Mouse (Mus musculus) liver, adult 2 months (tissue): ENCODE measurements around the gene Gm9944. TPM values are rescaled to one million over a fixed set of nuclear protein-coding genes. Genes with fewer than 3 reads are reported as not detected.

ENCODE experiments used
- DNase-seq: peaks from one replicate; pipeline ENCODE4 v3.0.0-alpha.2; 2011; ENCODE audit warnings: low read depth, low spot score; ENCODE audit errors: extremely low read depth
- H3K27ac ChIP-seq: fragments of 200-500 bp; replicated peaks from 2 replicates; pipeline ENCODE4 v1.5.1; 2012; ENCODE audit warnings: low read depth, mild to moderate bottlenecking, control low read depth, inconsistent platforms, low read length; ENCODE audit not compliant: insufficient read depth
- H3K27me3 ChIP-seq: fragments of 200-500 bp; 2 replicates; pipeline ENCODE4 v1.6.1; 2012; ENCODE audit warnings: mild to moderate bottlenecking, moderate library complexity, low read length, inconsistent platforms; ENCODE audit not compliant: control insufficient read depth, insufficient read depth
- H3K36me3 ChIP-seq: fragments of 200-500 bp; 2 replicates; pipeline ENCODE4 v1.6.1; 2012; ENCODE audit warnings: low read length, inconsistent platforms; ENCODE audit not compliant: control insufficient read depth, insufficient read depth
- H3K4me1 ChIP-seq: fragments of 200-500 bp; 2 replicates; pipeline ENCODE4 v1.6.1; 2011; ENCODE audit warnings: low read length; ENCODE audit not compliant: control insufficient read depth, insufficient read depth
- H3K4me3 ChIP-seq: fragments of 200-500 bp; 2 replicates; pipeline ENCODE4 v1.5.1; 2011; ENCODE audit warnings: low read depth, mild to moderate bottlenecking, control low read depth, low read length, moderate library complexity; ENCODE audit not compliant: insufficient read depth
- H3K79me2 ChIP-seq: fragments of 200-500 bp; 2 replicates; pipeline ENCODE4 v1.6.1; 2012; ENCODE audit warnings: inconsistent platforms, mild to moderate bottlenecking, low read length, moderate library complexity; ENCODE audit not compliant: control insufficient read depth, insufficient read depth
- H3K9ac ChIP-seq: fragments of 200-500 bp; 2 replicates; pipeline ENCODE4 v1.6.1; 2012; ENCODE audit warnings: low read depth, mild to moderate bottlenecking, control low read depth, inconsistent platforms, low read length
- CTCF ChIP-seq: fragments of 200-500 bp; IDR thresholded peaks from 2 replicates; pipeline ENCODE4 v1.5.1; 2011; ENCODE audit warnings: low read depth, low read length, control low read depth
- POLR2A ChIP-seq: fragments of 200-500 bp; IDR thresholded peaks from 2 replicates; pipeline ENCODE4 v1.6.1; 2011; ENCODE audit warnings: low read length, control low read depth; ENCODE audit not compliant: insufficient read depth; ENCODE audit errors: extremely low read depth
- WGBS: fragments of 180-500 bp; shearing (Covaris S2); methylation state at CpG from one replicate; pipeline ENCODE4 v1.1.7; 2018; 5-methylcytosine and 5-hydroxymethylcytosine counted together
- polyA plus RNA-seq: library from polyadenylated mRNA; depleted of rRNA; stranded (reverse); fragments of >200 nt; gene quantifications from 2 replicates; pipeline ENCODE4 v1.2.3, GENCODE M21; 2012
- total RNA-seq: library from RNA; depleted of rRNA; stranded (reverse); fragments of >200 nt; gene quantifications from 2 replicates; pipeline ENCODE4 v1.2.3, GENCODE M21; 2014

The Gm9944 gene
- total and polyA plus RNA-seq, 2 experiments = not detected

DNA sequence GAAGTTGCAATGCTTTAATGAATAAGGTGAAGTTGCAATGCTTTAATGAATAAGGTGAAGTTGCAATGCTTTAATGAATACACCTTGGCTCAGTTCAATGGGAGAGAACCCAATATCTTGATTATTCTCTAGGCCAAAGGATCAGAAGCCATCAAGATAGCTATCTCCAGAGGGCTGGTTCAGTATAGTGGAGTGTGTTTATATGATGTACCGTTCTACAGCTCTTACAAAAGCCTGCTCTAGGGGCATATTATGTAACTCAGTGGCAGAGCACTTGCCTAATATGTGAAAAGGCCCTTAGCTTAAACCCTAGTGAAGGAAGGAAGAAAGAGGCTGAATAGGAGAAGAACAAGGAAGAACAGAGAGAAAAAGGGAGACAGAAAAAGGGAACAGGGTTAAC, 11.5 kb downstream of the Gm9944 start:
- Histone ChIP-seq H3K79me2 (no peaks in the 10 kb centered on the region), H3K27me3 (no peaks in the 10 kb centered on the region), H3K4me1 (no peaks in the 10 kb centered on the region), H3K27ac (no peak overlapping the region), H3K9ac (no peak overlapping the region), H3K4me3 (no peak overlapping the region), H3K36me3 (no peaks in the 10 kb centered on the region)
- WGBS = 78% methylated on average over 1 of the region's 1 CpGs
- TF ChIP-seq CTCF = no peak
- no peak for TF ChIP-seq POLR2A
- no peak for DNase-seq

DNA sequence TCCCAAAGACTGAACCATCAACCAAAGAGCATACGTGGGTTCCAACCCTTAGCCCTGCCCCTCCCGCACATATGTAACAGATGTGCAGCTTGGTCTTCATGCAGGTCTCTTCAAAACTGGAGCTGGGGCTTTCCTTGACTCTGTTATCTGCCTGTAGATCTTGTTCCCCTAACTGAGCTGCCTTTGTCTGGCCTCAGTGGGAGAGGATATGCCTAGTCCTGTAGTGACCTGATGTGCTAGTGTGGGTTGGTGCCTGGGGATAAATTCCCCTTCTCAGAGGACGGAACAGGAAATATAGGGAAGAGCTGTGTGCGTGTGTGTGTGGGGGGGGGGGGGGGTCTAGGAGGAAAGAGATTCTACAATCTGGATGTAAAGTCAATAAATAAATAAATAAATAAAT, 12.0 kb downstream of the Gm9944 start:
- Histone ChIP-seq H3K27ac (no peak overlapping the region), H3K27me3 (no peaks in the 10 kb centered on the region), H3K79me2 (no peaks in the 10 kb centered on the region), H3K36me3 (no peaks in the 10 kb centered on the region), H3K4me1 (no peaks in the 10 kb centered on the region), H3K9ac (no peak overlapping the region), H3K4me3 (no peak overlapping the region)
- WGBS = 87% methylated on average over 4 of the region's 4 CpGs
- TF ChIP-seq CTCF (no peak), POLR2A (no peak)
- DNase-seq = no peak

DNA sequence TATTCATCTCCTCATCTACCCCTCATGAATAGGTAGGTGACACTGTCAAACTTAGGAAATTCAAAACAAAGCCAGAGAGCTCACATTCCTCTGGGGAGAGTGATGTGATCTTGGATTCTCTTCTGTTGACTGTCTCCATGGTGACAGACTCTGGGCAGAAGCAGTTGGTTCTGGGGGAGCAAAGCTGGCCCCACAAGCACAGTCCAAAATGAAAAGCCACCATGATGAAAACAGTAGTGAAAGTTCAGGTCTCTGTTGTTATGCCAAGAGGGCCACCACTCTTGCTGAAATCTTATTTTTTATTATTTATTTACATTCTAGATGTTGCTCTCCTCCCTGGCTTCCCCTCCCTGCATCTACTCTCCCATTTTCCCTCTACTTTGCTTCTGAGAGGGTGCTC, 14.4 kb downstream of the Gm9944 start, which contains the start of gene 1700012P22Rik:
Gene 1700012P22Rik (minus strand): TSS at position 101 of the 400 bp plus-strand sequence.
- Histone ChIP-seq H3K4me3 (no peak within 1 kb of the TSS), H3K36me3 (no peaks in the 10 kb centered on the region), H3K4me1 (no peaks in the 10 kb centered on the region), H3K27me3 (no peaks in the 10 kb centered on the region), H3K79me2 (no peaks in the 10 kb centered on the region), H3K9ac (no peak within 1 kb of the TSS), H3K27ac (no peak within 1 kb of the TSS)
- no peak for DNase-seq
- TF ChIP-seq POLR2A (no peak), CTCF (no peak)

DNA sequence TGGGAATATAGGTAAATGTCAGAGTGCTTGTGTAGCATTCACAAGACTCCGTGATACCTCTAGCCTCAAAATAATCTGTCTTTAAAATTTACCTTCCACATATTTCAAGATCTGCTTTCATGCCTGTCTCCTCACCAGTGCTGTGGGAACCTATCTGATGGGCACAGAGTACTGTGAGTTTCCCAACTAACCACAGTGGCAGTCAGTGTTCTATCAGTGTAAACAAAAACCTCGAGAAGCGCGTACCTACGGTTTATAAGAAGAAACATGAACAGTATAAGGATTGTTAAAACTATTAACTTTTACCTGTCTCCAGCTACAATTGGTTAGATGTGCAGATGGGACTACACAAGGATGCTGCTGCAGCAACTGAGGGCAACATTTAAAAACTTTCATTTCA, 19.9 kb downstream of the Gm9944 start:
- H3K4me1 ChIP-seq = no peaks in the 10 kb centered on the region
- H3K27me3 ChIP-seq = no peaks in the 10 kb centered on the region
- H3K27ac ChIP-seq = no peak overlapping the region
- H3K36me3 ChIP-seq = no peaks in the 10 kb centered on the region
- no peak for DNase-seq
- H3K79me2 ChIP-seq = no peaks in the 10 kb centered on the region
- H3K9ac ChIP-seq = no peak overlapping the region
- WGBS = 78% methylated on average over 5 of the region's 5 CpGs
- no peak overlapping the region for H3K4me3 ChIP-seq
- no peak for TF ChIP-seq POLR2A
- TF ChIP-seq CTCF = no peak

DNA sequence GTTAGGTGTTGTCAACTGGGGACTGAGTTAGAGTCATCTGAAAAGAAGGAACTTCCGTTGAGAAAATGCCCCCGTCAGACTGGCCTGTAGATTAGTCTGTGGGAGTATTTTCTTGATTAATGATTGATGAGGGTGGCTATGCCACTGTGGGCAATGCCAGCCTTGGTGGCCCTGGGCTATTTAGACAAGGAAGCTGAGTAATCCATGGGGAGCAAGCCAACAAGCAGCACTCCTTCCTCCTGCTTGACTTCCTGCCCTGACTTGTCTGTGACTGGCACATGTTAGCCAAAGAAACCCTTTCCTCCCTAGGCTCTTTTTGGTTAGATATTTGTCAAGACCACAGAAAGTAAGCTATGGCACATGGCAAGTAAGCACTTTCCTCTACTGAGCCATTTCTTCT, 22.4 kb downstream of the Gm9944 start:
- Histone ChIP-seq H3K4me3 (no peak overlapping the region), H3K79me2 (no peaks in the 10 kb centered on the region), H3K27me3 (no peaks in the 10 kb centered on the region), H3K4me1 (no peaks in the 10 kb centered on the region), H3K9ac (no peak overlapping the region), H3K27ac (no peak overlapping the region), H3K36me3 (no peaks in the 10 kb centered on the region)
- WGBS = 66% methylated on average over 2 of the region's 2 CpGs
- no peak for DNase-seq
- no peak for TF ChIP-seq POLR2A
- TF ChIP-seq CTCF = no peak

DNA sequence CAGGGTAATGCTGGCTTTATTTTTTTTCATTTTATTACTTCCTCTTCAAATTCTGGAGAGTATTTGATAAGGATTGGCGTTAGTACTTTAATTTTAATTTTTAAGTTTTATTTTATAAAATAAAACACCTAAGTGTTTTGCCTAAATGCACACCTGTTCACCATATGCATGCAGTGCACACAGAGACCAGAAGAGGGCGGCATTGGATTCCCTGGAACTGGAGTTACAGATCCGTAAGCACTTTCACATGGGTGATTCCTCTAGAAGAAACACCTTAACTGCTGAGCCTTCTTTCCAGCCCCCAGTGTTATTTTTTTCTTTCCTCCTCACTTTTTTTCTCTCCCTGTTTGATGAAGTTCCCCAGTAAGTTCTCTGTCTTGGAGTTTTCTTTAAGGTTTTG, 24.2 kb downstream of the Gm9944 start:
- H3K4me3 ChIP-seq = no peak overlapping the region
- H3K9ac ChIP-seq = no peak overlapping the region
- no peak overlapping the region for H3K27ac ChIP-seq
- no peaks in the 10 kb centered on the region for H3K4me1 ChIP-seq
- no peaks in the 10 kb centered on the region for H3K27me3 ChIP-seq
- peak; percentile 4 for DNase-seq
- H3K36me3 ChIP-seq = no peaks in the 10 kb centered on the region
- no peak for TF ChIP-seq CTCF
- no peak for TF ChIP-seq POLR2A
- H3K79me2 ChIP-seq = no peaks in the 10 kb centered on the region
- 15% methylated on average over 3 of the region's 3 CpGs for WGBS

DNA sequence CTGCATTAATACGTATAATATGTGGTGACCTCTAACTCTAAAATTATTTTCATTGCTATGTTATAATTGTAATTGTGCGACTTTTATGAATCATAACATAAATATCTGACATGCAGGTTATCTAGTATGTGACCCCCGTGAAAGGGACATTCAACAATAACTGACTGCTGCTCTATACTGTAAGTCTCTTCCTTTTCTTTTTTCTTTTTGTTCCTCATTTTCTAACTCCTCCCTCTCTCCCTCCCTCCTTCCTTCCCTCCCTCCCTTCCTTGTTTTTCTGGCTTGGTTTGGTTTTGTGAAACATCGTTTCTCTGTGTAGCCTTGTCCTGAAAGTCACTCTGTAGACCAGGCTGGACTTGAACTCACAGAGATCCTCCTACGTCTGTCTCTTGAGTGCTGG, 28.5 kb downstream of the Gm9944 start:
- no peaks in the 10 kb centered on the region for H3K79me2 ChIP-seq
- WGBS = 71% methylated on average over 5 of the region's 5 CpGs
- H3K27ac ChIP-seq = no peak overlapping the region
- no peak overlapping the region for H3K9ac ChIP-seq
- no peak for TF ChIP-seq CTCF
- TF ChIP-seq POLR2A = no peak
- DNase-seq = no peak
- H3K4me3 ChIP-seq = no peak overlapping the region
- H3K27me3 ChIP-seq = no peaks in the 10 kb centered on the region
- H3K4me1 ChIP-seq = no peaks in the 10 kb centered on the region
- H3K36me3 ChIP-seq = no peaks in the 10 kb centered on the region
